Mouse (Mus musculus) heart, postnatal 25 days (tissue): Measurements from ENCODE around the gene Vangl2. TPM values are rescaled to one million over a fixed set of nuclear protein-coding genes. Genes with fewer than 3 reads are reported as not detected.

ENCODE experiments used
- DNase-seq: peaks from one replicate; pipeline ENCODE4 v3.0.0; 2022; ENCODE audit warnings: low spot score
- intact Hi-C: fragments of 180-260 bp; cut with DNase I; formaldehyde crosslinking; loops from one replicate; pipeline ENCODE4 v1.15.1; 2025
- total RNA-seq, 2 experiments: library from RNA; stranded (reverse); gene quantifications; 2 replicates each; pipeline ENCODE4 v1.2.3; 2021

The Vangl2 gene
- total RNA-seq, result 1 to 10 TPM; 1.5 to 2.4 TPM

GRCm38 (mm10) chr1:172028394-172029275 lies at the start of gene Vangl2:
TSS of gene Vangl2 (minus strand) at chr1:172028444.
- intact Hi-C loops, result no loop called here
- no peak for DNase-seq

DNA sequence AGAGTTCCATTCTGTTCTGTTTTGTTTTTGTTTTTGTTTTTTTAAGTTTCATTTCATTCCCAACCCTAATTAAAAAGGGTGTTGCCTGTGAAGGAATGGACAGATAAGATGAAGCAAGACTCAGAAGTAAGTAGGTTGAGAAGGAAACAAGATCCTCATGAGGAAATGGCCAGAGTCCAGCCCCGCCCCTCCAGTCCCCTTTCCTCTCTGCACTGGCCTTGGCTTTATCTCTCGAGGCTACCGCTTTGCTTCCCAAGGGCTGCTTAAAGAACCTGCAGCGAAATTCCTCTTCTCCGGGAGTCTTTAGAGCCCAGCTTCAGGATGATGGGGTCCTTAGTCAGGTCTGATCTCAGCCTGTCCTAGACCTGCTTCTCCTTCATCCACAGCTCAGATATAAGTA lies 49.7 kb upstream of the Vangl2 start:
- no peak for DNase-seq
- intact Hi-C loops, result no loop called here

DNA sequence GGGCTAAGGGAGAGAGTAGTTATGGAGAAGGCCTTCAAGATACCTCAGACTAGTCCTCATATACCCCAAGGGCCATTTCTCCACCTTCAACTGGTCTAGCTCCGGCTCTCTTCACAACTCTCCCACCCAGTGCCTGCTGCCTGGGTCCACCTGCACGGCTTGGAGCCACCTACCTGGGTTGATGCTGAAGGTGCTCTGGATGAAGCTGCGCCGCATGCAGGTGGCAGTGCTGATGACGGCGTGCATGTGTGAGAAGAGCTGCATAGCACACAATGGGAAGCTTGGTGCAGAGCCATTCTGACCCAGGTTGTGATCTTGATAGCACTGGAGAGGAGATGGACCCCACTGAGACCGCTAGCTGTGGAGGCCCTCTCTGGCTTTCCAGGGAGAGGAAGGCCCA lies 44.4 kb upstream of the Vangl2 start:
- intact Hi-C loops, result no loop called here
- no peak for DNase-seq

DNA sequence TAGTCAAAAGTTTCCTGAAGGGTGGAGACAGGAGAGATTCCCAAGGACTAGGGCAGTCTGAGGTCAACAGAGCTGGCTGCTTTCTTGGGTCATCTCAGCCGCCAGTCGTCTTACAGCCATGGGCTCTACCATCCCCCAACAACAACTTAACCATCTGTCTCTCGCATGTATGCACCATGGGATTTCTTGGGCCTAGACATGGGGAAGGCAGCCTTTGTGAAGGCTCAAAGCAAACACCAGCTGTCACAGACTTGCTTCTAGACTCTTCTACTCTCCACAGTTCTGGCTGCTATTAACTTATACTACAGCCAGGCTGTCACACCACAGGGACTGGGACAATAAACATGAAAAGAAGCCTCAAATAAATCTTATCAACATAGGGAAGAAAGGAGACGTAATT lies 43.3 kb upstream of the Vangl2 start:
- intact Hi-C loops, result no loop called here
- DNase-seq, result no peak

DNA sequence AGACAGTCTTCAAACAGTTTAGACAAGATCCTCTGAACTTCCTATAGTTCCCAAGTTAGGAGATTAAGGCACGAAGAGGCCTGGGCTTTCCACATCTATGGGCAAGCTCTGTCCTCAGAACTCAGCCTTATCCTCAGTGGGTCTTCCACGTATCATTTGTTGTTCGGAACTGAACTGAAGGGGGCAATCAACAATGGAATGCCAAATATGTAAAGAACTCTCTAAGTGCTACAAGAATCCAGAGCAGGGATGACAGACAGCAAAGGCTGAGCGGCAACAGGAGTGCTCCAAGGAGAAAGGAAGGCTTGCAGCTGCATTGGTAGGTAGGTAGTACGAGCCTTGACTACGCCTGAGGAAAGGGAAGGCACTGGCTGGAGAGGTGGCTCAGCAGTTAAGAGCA lies 42.0 kb upstream of the Vangl2 start:
- DNase-seq, result no peak
- intact Hi-C loops, result no loop called here

- no peak for DNase-seq
- intact Hi-C loops, result no loop called here
These were observed 36.4 kb upstream of the Vangl2 start for GRCm38 (mm10) chr1:172064613-172065141.

- no peak for DNase-seq
- intact Hi-C loops, result no loop called here
These were observed 35.2 kb upstream of the Vangl2 start for GRCm38 (mm10) chr1:172063291-172064023.

GRCm38 (mm10) chr1:172062101-172062500 lies 33.9 kb upstream of the Vangl2 start:
- intact Hi-C loops, result no loop called here
- DNase-seq, result no peak

GRCm38 (mm10) chr1:172061217-172061616 lies 33.0 kb upstream of the Vangl2 start:
- intact Hi-C loops, result no loop called here
- no peak for DNase-seq

DNA sequence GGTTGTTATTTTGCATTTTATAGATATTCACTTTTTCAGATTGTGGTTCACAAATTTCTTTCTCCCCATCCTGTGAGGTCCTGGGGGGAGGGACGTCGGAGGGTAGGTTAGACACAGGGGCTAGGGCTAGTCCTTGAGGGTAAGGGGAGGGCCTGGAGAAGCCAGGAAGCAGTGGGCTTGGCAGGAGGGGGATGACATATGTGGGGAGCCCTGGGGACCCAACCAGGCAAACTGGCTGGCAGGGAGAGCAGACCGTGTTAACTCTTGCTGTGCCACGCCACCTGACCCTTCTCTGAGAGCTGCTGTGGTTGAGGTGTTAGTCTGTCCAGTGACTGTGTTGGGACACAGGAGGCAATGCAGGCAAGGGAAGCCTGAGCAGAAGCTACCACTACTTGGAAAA lies 32.4 kb upstream of the Vangl2 start:
- intact Hi-C loops, result no loop called here
- no peak for DNase-seq

GRCm38 (mm10) chr1:172058874-172059273 lies 30.6 kb upstream of the Vangl2 start:
- DNase-seq, result no peak
- intact Hi-C loops, result no loop called here

DNA sequence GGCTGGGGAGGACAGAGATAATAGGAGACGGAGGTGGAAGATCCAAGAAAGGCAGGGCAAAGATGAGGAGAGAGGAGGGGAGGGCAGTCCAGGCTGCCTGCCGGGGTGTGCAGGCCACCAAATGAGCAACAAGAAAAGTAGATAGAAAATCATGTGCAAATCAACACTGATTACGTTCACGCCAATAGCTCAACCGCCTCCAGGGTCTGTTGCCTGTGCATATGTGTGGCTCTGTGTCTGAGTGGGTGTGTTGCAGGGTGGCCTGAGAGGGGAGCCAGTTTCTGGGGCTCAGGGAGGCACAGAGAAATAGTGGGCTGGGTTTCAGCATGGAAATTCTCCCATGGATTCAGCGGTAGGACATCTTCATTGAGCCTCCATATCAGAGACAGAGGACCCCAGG lies 30.1 kb upstream of the Vangl2 start:
- DNase-seq, result no peak

DNA sequence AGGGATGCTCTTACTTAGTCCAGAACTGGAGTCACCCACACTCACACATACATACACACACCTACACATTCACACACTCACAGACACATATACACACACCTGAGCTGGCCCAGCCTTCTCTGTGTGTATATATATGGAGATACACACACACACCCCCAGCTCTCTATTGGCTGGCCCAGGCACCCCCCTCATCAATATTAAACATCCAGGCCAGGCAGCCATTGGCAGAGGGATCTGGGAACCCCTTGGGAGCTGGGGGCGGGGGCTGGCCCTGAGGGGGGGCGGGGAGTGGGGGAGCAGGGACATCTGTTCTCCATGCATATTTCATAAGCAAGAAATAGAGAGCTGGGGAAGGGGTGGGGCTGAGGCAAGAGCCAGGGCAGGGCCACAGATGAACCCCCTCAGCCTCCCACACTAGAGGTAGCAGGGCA lies 29.3 kb upstream of the Vangl2 start, which contains the start of gene Nhlh1:
TSS of gene Nhlh1 (minus strand) at position 83 of the 431 bp plus-strand sequence.
- no peak for DNase-seq
- intact Hi-C loops, result no loop called here

More for the DNA sequence above, 30.1 kb upstream of the Vangl2 start:
- intact Hi-C loops, result no loop called here

GRCm38 (mm10) chr1:172056251-172056650 lies 28.0 kb upstream of the Vangl2 start:
- intact Hi-C loops, result no loop called here
- no peak for DNase-seq

GRCm38 (mm10) chr1:172053541-172054440 lies 25.5 kb upstream of the Vangl2 start:
- DNase-seq, result no peak
- intact Hi-C loops, result no loop called here

DNA sequence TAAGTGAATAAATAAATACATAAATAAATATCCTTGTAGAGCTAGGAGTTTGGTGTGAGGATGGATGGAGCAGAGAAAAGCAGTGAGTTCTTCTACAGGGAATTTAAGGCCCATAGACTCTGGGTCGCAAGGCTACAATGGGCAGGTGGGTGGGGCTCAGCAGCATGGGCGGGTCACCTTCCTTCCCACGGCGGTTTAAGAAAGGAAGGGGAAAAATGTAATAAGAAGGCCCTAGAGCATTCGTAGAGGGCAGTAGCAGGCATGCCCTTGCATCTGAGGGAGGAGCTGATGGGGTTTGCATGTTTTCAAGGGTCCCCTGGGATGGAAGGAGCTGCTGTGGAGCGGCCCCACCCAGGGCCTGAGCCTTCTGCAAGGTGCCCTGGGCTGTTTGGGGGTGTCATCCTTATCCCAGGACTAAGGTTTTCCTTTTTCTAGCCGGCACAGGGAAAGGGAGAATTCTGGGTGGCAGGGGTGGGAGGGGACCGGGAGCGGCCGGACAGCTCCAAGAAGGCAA lies 24.6 kb upstream of the Vangl2 start:
- intact Hi-C loops, result no loop called here
- no peak for DNase-seq

DNA sequence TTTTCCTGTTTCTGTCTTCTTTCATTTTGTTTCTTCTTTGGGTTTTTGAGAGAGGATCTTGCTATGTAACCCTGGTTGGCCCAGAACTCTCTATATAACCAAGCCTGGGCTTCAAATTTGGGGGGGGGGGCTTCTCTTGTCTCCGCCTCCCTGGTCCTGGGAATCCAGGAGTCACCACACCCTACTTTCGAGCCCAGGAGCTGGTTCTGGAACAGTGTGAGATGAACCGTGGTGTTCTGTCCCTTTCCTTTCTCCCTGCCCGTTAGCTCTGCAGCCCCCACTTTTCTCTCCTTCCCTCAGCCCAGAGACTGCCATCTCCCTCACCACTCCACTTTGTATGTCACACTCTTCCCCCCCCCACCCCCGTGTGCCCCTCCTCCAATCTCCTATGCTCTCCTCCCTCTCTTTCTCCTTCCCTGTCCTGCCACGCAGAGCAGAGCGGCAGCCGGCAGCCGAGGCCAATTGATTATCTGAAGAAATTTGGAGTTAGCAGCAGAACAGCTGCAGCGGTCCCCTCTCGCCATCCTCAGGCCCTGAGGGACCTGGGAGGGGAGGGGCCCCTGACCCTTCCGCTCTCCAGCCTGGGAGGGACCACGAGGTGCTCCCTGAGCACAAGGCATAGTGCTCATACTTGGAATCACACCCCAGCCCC lies 21.0 kb upstream of the Vangl2 start:
- intact Hi-C loops, result loop anchor here (10.0 kb wide), 1 partner anchor 196 kb away; no protein-coding TSS in a partner anchor
- no peak for DNase-seq

DNA sequence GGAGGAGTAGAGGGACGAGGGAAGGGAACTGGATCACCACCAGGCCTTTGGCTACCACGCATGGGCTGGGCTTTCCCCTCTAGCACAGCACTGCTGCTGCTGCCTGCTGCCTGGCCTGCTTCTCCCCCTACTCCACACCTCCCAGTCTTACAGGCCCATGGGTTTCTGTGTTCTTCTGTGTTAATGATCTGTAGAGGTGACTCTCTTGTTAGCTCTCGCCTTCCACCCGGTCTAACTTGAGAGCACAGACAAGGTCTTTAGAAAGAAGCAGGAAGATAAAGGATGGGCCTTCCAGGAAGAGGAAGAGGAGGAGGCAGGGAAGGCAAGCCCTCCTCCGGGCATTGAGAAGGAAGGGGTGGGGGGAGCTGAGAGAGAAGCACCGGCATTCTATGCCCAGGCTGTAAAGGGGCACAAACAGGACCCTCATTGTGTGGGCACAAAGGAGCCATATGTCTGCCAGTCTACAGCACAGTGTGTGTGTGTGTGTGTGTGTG lies 20.0 kb upstream of the Vangl2 start:
- no peak for DNase-seq
- intact Hi-C loops, result loop anchor here (10.0 kb wide), 1 partner anchor 197 kb away; no protein-coding TSS in a partner anchor

GRCm38 (mm10) chr1:172046938-172047337 lies 18.7 kb upstream of the Vangl2 start:
- intact Hi-C loops, result loop anchor here (2.0 to 10.0 kb wide), 3 partner anchors 198 to 310 kb away; no protein-coding TSS in a partner anchor
- no peak for DNase-seq
